Mouse (Mus musculus): ENCODE measurements around the gene Gm6525.

GRCm38 (mm10) chr3:84220748-84221147, 46.8 kb downstream of the Gm6525 start:
- TF ChIP-seq POLR2A (IDR thresholded peaks at IDR 0.05; ENCODE audit: borderline replicate concordance, control insufficient read depth, low read depth, low read length) (no peak), CTCF (IDR thresholded peaks at IDR 0.05; ENCODE audit: control insufficient read depth, insufficient read depth, low read length) (no peak)

Data from bone marrow, adult 2 months (tissue).